Mouse (Mus musculus): Measurements from ENCODE around the gene Cdk20.

Cdk20 gene

GRCm38 (mm10) chr13:64432017-64432995 is at the start of gene Cdk20:
TSS of gene Cdk20 (plus strand) at chr13:64432314.
- peak; percentile 100 for DNase-seq (ENCODE audit: low read depth, low spot score)

GRCm38 (mm10) chr13:64384937-64385336 is 47.2 kb upstream of the Cdk20 start:
- DNase-seq (ENCODE audit: low read depth, low spot score): no peak

GRCm38 (mm10) chr13:64386048-64386447 is 46.1 kb upstream of the Cdk20 start:
- no peak for DNase-seq (ENCODE audit: low read depth, low spot score)

GRCm38 (mm10) chr13:64388415-64388814 is 43.7 kb upstream of the Cdk20 start:
- DNase-seq (ENCODE audit: low read depth, low spot score): no peak

- DNase-seq (ENCODE audit: low read depth, low spot score): no peak
Measured at GRCm38 (mm10) chr13:64396979-64397378, 35.1 kb upstream of the Cdk20 start.

- no peak for DNase-seq (ENCODE audit: low read depth, low spot score)
Measured at GRCm38 (mm10) chr13:64398065-64398464, 34.0 kb upstream of the Cdk20 start.

GRCm38 (mm10) chr13:64399906-64400305 is 32.2 kb upstream of the Cdk20 start:
- DNase-seq (ENCODE audit: low read depth, low spot score): no peak

GRCm38 (mm10) chr13:64400801-64401361 is 31.2 kb upstream of the Cdk20 start:
- no peak for DNase-seq (ENCODE audit: low read depth, low spot score)

GRCm38 (mm10) chr13:64402006-64402405 is 30.1 kb upstream of the Cdk20 start:
- no peak for DNase-seq (ENCODE audit: low read depth, low spot score)

GRCm38 (mm10) chr13:64402504-64402949 is 29.6 kb upstream of the Cdk20 start:
- DNase-seq (ENCODE audit: low read depth, low spot score): no peak

GRCm38 (mm10) chr13:64402951-64403460 is 29.1 kb upstream of the Cdk20 start:
- no peak for DNase-seq (ENCODE audit: low read depth, low spot score)

GRCm38 (mm10) chr13:64403519-64403918 is 28.6 kb upstream of the Cdk20 start:
- no peak for DNase-seq (ENCODE audit: low read depth, low spot score)

GRCm38 (mm10) chr13:64405550-64405949 is 26.6 kb upstream of the Cdk20 start:
- DNase-seq (ENCODE audit: low read depth, low spot score): no peak

GRCm38 (mm10) chr13:64407992-64408391 is 24.1 kb upstream of the Cdk20 start:
- DNase-seq (ENCODE audit: low read depth, low spot score): no peak

- DNase-seq (ENCODE audit: low read depth, low spot score): no peak
Measured at GRCm38 (mm10) chr13:64410604-64411003, 21.5 kb upstream of the Cdk20 start.

- no peak for DNase-seq (ENCODE audit: low read depth, low spot score)
Measured at GRCm38 (mm10) chr13:64411282-64411681, 20.8 kb upstream of the Cdk20 start.

GRCm38 (mm10) chr13:64412752-64413257 is 19.3 kb upstream of the Cdk20 start:
- no peak for DNase-seq (ENCODE audit: low read depth, low spot score)

- DNase-seq (ENCODE audit: low read depth, low spot score): no peak
Measured at GRCm38 (mm10) chr13:64415659-64416058, 16.5 kb upstream of the Cdk20 start.

- DNase-seq (ENCODE audit: low read depth, low spot score): no peak
Measured at GRCm38 (mm10) chr13:64416955-64417601, 15.0 kb upstream of the Cdk20 start.

GRCm38 (mm10) chr13:64420847-64421246 is 11.3 kb upstream of the Cdk20 start:
- DNase-seq (ENCODE audit: low read depth, low spot score): peak; percentile 57

GRCm38 (mm10) chr13:64421386-64421785 is 10.7 kb upstream of the Cdk20 start:
- peak; percentile 86 for DNase-seq (ENCODE audit: low read depth, low spot score)

Data from R1 (cell line).